Mouse (Mus musculus): ENCODE results near the gene Mmp15.

DNA sequence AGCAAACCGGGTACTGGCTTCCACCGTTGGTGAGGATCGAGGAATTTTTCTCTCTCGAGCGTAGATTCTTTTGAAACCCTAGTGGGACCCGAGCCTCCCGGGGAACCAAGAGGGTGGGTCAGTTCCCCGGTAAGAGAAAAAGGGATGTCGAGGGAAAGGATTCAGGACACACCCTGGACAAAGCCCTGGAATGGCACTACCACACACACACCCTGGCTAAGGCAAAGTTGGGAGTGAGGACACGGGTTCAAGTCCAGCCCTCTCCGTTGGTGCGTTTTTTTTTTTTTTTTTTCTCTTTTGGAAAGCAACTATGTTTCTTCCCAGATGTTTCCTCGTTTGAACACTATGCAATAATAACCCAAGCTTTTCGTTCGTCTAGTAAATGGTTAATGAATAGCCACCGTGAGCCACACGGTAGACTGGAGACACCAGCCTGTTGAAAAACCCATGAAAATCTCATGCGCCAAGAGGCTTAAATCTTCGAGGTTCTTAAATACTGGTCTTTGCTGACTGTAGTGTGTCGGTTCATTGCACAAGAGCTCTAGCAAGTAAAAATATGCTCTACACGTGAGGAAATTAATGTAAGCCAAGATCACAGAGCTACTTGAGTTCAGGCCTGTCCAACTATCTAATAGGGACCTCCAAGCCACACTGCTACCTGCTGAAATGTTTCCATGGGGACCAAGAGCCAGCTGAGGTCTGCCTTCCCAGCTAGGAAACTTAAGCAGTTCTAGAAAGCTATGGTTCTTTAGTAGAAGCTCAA is 19.4 kb upstream of the Mmp15 start:
- TF ChIP-seq CTCF (IDR thresholded peaks at IDR 0.05; ENCODE audit: low read depth), result no peak
- TF ChIP-seq EP300 (IDR thresholded peaks at IDR 0.05; ENCODE audit: low read depth), result no peak
